Mouse (Mus musculus): ENCODE data around the gene Nxph4. TPM values are rescaled to one million over a fixed set of nuclear protein-coding genes. Genes with fewer than 3 reads are reported as not detected.

The Nxph4 gene
- polyA plus RNA-seq, 2 experiments: 0.13 TPM; not detected in 1

DNA sequence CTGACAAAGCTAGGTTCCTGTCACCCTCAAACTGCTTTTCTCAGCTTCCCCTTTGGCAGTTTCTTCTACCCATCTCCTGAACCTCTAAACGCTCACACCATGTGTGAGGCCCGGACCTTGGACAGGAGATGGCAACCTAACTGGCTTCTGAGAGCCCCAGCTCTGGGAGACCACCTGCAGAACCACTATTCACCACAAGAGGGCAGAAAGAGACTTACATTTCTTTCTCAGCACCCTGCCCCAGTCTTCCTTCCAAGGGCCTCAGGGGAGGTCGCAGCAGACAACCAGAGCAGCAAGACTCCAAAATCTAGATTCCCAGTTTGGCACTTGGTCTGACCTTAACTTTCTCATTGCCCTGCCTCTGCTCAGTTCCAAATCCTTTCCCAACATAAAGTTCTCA is 35.1 kb upstream of the Nxph4 start:
- ATAC-seq (ENCODE audit: insufficient read depth): no peak
- peaks cover 7 to 15% of the 10 kb centered on the region in 2 experiments for H3K4me1 ChIP-seq (replicated peaks; ENCODE audit: control insufficient read depth in 2 of 2, insufficient read depth in 2 of 2, low read length in 1 of 2)
- TF ChIP-seq CTCF (IDR thresholded peaks at IDR 0.05; ENCODE audit: low read depth) (peak; percentile 90), EP300 (IDR thresholded peaks at IDR 0.05; ENCODE audit: low read depth) (no peak)
- no peaks in the 10 kb centered on the region for H3K27me3 ChIP-seq (ENCODE audit: control insufficient read depth, insufficient read depth, low read length)
- DNase-seq (ENCODE audit: low read depth in 3 of 3, low spot score in 3 of 3): peak; percentile 56 to 59 (median 58)
- H3K9me3 ChIP-seq (ENCODE audit: control insufficient read depth, low read length): no peaks in the 10 kb centered on the region
- H3K27ac ChIP-seq: no peak overlapping the region; the same call in 1 of the 2 replicates
- H3K9ac ChIP-seq (replicated peaks): no peak overlapping the region; the same call in 1 of the 2 replicates
- 8% methylated on average over 3 of the region's 3 CpGs for WGBS (ENCODE audit: insufficient replicate concordance)
- H3K4me2 ChIP-seq (ENCODE audit: low read depth): peak overlapping the region; percentile 24; the same call in 1 of the 2 replicates
- H3K36me3 ChIP-seq (replicated peaks; ENCODE audit: control insufficient read depth, insufficient read depth, low read depth): no peaks in the 10 kb centered on the region
- H3K4me3 ChIP-seq (ENCODE audit: insufficient read depth in 1 of 2, low read depth in 2 of 2, low read length in 2 of 2): no peak overlapping the region

DNA sequence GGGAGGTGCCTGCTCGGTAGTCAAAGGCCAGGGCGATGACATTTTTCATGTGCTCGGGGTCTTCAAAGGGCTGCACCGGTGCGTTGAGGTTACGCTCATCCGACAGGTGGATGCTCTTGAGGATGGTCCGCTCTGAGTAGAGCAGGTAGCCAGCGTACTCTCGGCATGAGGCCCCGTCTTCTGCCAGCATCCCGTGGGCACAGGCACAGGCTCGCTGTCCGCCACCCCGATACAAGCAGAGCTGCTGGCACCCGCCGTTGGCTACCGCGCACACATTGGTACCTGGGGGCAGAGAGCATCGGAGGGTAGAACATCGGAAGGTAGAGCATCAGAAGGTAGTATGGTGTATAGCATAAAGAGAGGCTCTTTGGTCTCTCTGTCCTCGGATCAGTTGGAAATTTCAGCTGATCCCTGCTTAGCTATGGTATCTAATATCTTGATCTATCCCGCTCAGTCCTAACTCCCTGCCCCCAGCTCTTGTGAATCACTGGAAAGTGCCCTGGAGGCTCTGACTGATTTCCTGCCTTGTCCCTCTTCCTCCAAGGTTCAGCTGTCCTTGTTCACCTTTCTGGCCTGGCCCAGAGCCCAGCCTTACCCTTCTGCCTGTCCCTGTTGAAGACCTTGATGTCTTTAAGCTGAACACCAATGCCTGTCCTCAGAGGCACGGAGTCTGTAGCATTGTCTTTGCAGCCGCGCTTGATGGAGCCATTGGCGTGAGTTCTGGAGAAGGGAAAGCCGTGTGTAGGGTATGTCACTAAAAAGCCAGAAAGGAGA is 32.4 kb upstream of the Nxph4 start:
- ATAC-seq (ENCODE audit: insufficient read depth) (no peak), DNase-seq (ENCODE audit: low read depth in 3 of 3, low spot score in 3 of 3) (no peak)
- Histone ChIP-seq H3K4me1 (replicated peaks; ENCODE audit: control insufficient read depth in 2 of 2, insufficient read depth in 2 of 2, low read length in 1 of 2) (peaks cover 7 to 15% of the 10 kb centered on the region in 2 experiments), H3K36me3 (replicated peaks; ENCODE audit: control insufficient read depth, insufficient read depth, low read depth) (no peaks in the 10 kb centered on the region), H3K4me3 (ENCODE audit: insufficient read depth in 1 of 2, low read depth in 2 of 2, low read length in 2 of 2) (no peak overlapping the region), H3K27me3 (ENCODE audit: control insufficient read depth, insufficient read depth, low read length) (no peaks in the 10 kb centered on the region), H3K4me2 (ENCODE audit: low read depth) (no peak overlapping the region), H3K27ac (no peak overlapping the region), H3K9me3 (ENCODE audit: control insufficient read depth, low read length) (no peaks in the 10 kb centered on the region), H3K9ac (replicated peaks) (no peak overlapping the region)
- TF ChIP-seq CTCF (IDR thresholded peaks at IDR 0.05; ENCODE audit: low read depth): no peak
- TF ChIP-seq EP300 (IDR thresholded peaks at IDR 0.05; ENCODE audit: low read depth): no peak
- 81% methylated on average over 28 of the region's 28 CpGs for WGBS (ENCODE audit: insufficient replicate concordance)

DNA sequence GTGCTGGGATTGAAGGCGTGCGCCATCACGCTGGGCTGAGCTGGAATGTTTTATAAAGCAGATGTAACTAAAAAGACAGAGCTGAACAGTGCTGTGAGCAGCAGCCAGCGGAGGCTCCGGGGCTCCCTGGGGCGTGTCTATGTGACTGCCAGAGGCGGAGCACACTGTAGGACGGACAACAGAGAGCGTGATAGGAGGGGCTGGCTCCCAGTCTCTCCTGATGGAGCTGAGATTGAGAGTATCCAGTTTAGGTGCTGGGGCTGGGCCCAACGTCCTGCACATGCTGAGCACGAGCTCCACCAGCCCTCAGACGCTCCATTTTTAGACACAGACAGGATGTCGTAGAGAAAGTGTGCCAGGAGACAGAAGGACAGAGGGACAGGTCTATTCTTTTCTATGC is 29.9 kb upstream of the Nxph4 start:
- Histone ChIP-seq H3K36me3 (replicated peaks; ENCODE audit: control insufficient read depth, insufficient read depth, low read depth) (no peaks in the 10 kb centered on the region; the same call in 1 of the 2 replicates), H3K4me2 (ENCODE audit: low read depth) (no peak overlapping the region), H3K27ac (no peak overlapping the region), H3K9ac (replicated peaks) (no peak overlapping the region), H3K4me1 (replicated peaks; ENCODE audit: control insufficient read depth in 2 of 2, insufficient read depth in 2 of 2, low read length in 1 of 2) (no peaks in the 10 kb centered on the region), H3K4me3 (ENCODE audit: insufficient read depth in 1 of 2, low read depth in 2 of 2, low read length in 2 of 2) (no peak overlapping the region), H3K27me3 (ENCODE audit: control insufficient read depth, insufficient read depth, low read length) (no peaks in the 10 kb centered on the region), H3K9me3 (ENCODE audit: control insufficient read depth, low read length) (no peaks in the 10 kb centered on the region)
- DNase-seq (ENCODE audit: low read depth in 3 of 3, low spot score in 3 of 3) (no peak), ATAC-seq (ENCODE audit: insufficient read depth) (no peak)
- 38% methylated on average over 13 of the region's 13 CpGs for WGBS (ENCODE audit: insufficient replicate concordance)
- TF ChIP-seq EP300 (IDR thresholded peaks at IDR 0.05; ENCODE audit: low read depth) (no peak), CTCF (IDR thresholded peaks at IDR 0.05; ENCODE audit: low read depth) (no peak)

DNA sequence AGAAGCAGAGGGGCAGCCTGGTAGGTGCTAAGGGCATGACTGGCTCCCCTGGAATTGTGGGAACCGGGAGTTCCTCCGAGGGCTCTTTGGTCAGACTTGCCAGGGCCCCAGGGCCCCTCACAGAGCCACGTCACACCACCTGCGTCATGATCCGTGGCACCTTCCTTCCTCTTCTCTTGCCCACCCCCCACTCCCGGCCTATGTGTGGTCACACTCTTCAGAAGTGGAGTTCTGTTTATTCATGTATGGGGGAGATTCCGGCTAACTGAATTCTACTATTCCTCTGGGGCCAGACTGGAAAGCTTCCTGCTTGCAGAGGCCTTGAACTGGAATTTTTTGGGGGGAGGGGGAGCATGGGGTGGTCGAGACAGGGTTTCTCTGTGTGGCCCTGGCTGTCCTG is 29.5 kb upstream of the Nxph4 start:
- Histone ChIP-seq H3K27ac (no peak overlapping the region), H3K9me3 (ENCODE audit: control insufficient read depth, low read length) (no peaks in the 10 kb centered on the region), H3K4me2 (ENCODE audit: low read depth) (no peak overlapping the region), H3K4me1 (replicated peaks; ENCODE audit: control insufficient read depth in 2 of 2, insufficient read depth in 2 of 2, low read length in 1 of 2) (no peaks in the 10 kb centered on the region), H3K4me3 (ENCODE audit: insufficient read depth in 1 of 2, low read depth in 2 of 2, low read length in 2 of 2) (no peak overlapping the region), H3K36me3 (replicated peaks; ENCODE audit: control insufficient read depth, insufficient read depth, low read depth) (no peaks in the 10 kb centered on the region; the same call in 1 of the 2 replicates), H3K9ac (replicated peaks) (no peak overlapping the region), H3K27me3 (ENCODE audit: control insufficient read depth, insufficient read depth, low read length) (no peaks in the 10 kb centered on the region)
- WGBS (ENCODE audit: insufficient replicate concordance): 26% methylated on average over 8 of the region's 8 CpGs
- ATAC-seq (ENCODE audit: insufficient read depth) (no peak), DNase-seq (ENCODE audit: low read depth in 3 of 3, low spot score in 3 of 3) (no peak)
- TF ChIP-seq CTCF (IDR thresholded peaks at IDR 0.05; ENCODE audit: low read depth) (no peak), EP300 (IDR thresholded peaks at IDR 0.05; ENCODE audit: low read depth) (no peak)

DNA sequence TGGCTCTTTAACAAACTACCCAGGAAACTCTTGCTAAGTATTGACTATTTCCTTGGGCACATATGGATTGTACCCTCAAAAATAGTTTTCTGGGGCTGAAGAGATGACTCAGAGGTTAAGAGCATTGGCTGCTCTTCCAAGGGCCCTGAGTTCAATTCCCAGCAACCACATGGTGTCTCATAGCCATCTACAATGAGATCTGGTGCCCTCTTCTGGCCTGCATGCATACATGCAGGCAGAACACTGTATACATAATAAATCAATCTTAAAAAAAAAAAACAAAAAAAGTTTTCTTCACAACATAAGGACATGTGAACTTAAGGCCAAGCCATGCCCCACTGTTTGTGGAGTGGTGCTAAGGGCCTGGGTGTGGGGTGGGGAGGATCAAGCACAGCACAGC is 26.8 kb upstream of the Nxph4 start:
- H3K36me3 ChIP-seq (replicated peaks; ENCODE audit: control insufficient read depth, insufficient read depth, low read depth): no peaks in the 10 kb centered on the region; the same call in 1 of the 2 replicates
- ATAC-seq (ENCODE audit: insufficient read depth) (no peak), DNase-seq (ENCODE audit: low read depth in 3 of 3, low spot score in 3 of 3) (no peak)
- H3K9ac ChIP-seq (replicated peaks): no peak overlapping the region
- no peaks in the 10 kb centered on the region for H3K27me3 ChIP-seq (ENCODE audit: control insufficient read depth, insufficient read depth, low read length)
- TF ChIP-seq EP300 (IDR thresholded peaks at IDR 0.05; ENCODE audit: low read depth) (no peak), CTCF (IDR thresholded peaks at IDR 0.05; ENCODE audit: low read depth) (peak; percentile 46)
- no peaks in the 10 kb centered on the region for H3K4me1 ChIP-seq (replicated peaks; ENCODE audit: control insufficient read depth in 2 of 2, insufficient read depth in 2 of 2, low read length in 1 of 2)
- H3K27ac ChIP-seq: no peak overlapping the region
- no peak overlapping the region for H3K4me2 ChIP-seq (ENCODE audit: low read depth)
- H3K4me3 ChIP-seq (ENCODE audit: insufficient read depth in 1 of 2, low read depth in 2 of 2, low read length in 2 of 2): no peak overlapping the region
- H3K9me3 ChIP-seq (ENCODE audit: control insufficient read depth, low read length): no peaks in the 10 kb centered on the region
